Mouse (Mus musculus) forebrain, embryonic 10.5 days (tissue): ENCODE measurements around the gene Lmna. TPM values are rescaled to one million over a fixed set of nuclear protein-coding genes. Genes with fewer than 3 reads are reported as not detected.

ENCODE experiments used
- DNase-seq: peaks from one replicate; pipeline ENCODE4 v3.0.0-alpha.2; 2017; ENCODE audit warnings: low spot score; ENCODE audit errors: extremely low spot score
- H3K27ac ChIP-seq: fragments of 300-500 bp; sonication (generic); 2 replicates; pipeline ENCODE4 v1.5.1; 2016; ENCODE audit warnings: mild to moderate bottlenecking
- H3K27me3 ChIP-seq: fragments of 300-500 bp; sonication (generic); 2 replicates; pipeline ENCODE4 v1.6.1; 2016; ENCODE audit warnings: mild to moderate bottlenecking; ENCODE audit not compliant: poor library complexity, severe bottlenecking
- H3K36me3 ChIP-seq: fragments of 300-500 bp; sonication (generic); replicated peaks from 2 replicates; pipeline ENCODE4 v1.6.1; 2016; ENCODE audit warnings: mild to moderate bottlenecking, moderate library complexity
- H3K4me1 ChIP-seq: fragments of 300-500 bp; sonication (generic); 2 replicates; pipeline ENCODE4 v1.6.1; 2016
- H3K4me3 ChIP-seq: fragments of 300-500 bp; sonication (generic); 2 replicates; pipeline ENCODE4 v1.5.1; 2016; ENCODE audit warnings: mild to moderate bottlenecking, moderate library complexity
- H3K9me3 ChIP-seq: fragments of 300-500 bp; sonication (generic); 2 replicates; pipeline ENCODE4 v1.6.1; 2016; ENCODE audit warnings: mild to moderate bottlenecking, moderate library complexity
- WGBS: fragments of 180-500 bp; shearing (Covaris S2); methylation state at CpG from one replicate; pipeline ENCODE4 v1.1.7; 2016; 5-methylcytosine and 5-hydroxymethylcytosine counted together
- polyA plus RNA-seq: library from polyadenylated mRNA; unstranded; fragments of >200 nt; fragmentation: Nextera tagmentation; extraction: Ambion mirVana; gene quantifications from 2 replicates; pipeline ENCODE4 v1.2.1, GENCODE M21; 2016

Gene Lmna
- polyA plus RNA-seq, 1 experiment from 2014 or later = 11.6 TPM

DNA sequence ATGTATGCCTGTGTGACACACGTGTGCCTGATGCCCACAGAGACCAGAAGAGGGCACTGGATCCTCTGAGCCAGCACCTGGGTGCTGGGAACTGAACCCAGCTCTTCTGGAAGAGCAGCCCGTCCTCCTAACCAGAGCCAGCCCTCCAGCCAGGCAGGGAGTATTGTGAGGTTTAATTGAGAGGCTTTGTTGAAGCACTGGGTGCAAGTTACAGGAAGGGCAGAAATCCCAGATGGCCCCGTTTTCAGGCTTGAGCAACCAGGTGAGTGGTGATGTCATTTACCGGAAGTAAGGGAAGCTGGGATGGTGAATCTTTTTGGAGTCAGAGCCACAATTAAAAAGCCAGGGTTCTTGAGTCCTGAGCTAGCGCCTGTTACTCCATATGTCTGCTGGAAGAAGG lies 15.3 kb upstream of the Lmna start:
- Histone ChIP-seq H3K27me3 (no peaks in the 10 kb centered on the region), H3K9me3 (no peaks in the 10 kb centered on the region), H3K4me1 (peaks cover 54% of the 10 kb centered on the region), H3K36me3 (peaks cover 38% of the 10 kb centered on the region), H3K27ac (no peak overlapping the region), H3K4me3 (no peak overlapping the region)
- WGBS = 91% methylated on average over 5 of the region's 5 CpGs
- DNase-seq = no peak

DNA sequence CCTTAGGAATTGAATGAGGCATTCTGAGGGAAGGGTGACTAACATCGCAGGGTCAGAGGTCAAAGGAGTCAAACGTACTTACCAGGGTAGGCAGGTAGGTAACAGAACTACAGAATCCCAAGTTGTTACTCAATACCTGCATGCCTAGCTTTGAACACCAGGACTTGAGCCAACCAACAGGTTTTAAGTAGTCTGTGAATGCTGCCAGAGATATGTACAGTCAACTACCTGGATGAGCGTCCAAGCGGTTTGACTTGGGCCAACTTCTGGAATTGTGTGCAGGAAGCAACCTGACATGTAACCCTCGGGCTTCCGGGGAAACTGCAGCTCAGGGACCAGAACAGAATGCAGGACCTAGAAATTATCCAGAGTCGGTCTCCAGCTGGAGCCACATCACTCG lies 13.3 kb upstream of the Lmna start:
- H3K27ac ChIP-seq = no peak overlapping the region
- H3K4me1 ChIP-seq = peaks cover 34% of the 10 kb centered on the region
- no peaks in the 10 kb centered on the region for H3K27me3 ChIP-seq
- H3K36me3 ChIP-seq = peaks cover 38% of the 10 kb centered on the region
- WGBS = 91% methylated on average over 8 of the region's 8 CpGs
- H3K4me3 ChIP-seq = no peak overlapping the region
- H3K9me3 ChIP-seq = no peaks in the 10 kb centered on the region
- no peak for DNase-seq

DNA sequence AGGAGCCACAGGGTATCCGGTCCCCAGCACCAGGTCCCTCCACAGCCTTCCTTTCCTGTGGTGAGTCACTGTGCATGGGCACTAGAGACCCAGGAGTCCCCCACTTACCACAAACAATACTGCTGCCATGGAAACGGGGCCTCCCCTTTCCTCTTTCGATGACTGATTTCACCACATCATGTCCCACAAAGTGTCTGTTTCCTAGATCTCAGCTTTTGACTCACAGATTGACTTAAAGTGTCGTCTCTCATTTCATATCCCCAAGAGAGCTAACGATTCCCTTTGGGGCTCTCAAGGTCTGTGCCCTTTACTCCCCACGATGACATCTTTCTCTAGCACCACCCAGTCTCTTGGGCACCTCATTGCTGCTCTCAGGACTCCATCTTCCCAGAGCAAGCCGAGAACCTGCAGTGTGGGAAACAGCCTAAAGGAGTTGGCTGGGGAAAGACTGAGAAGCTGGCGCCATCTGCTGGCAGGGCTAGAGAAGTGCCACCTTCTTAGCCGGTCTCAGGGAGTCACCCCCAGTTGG lies 12.1 kb upstream of the Lmna start:
- 42% methylated on average over 9 of the region's 9 CpGs for WGBS
- Histone ChIP-seq H3K27ac (no peak overlapping the region), H3K9me3 (no peaks in the 10 kb centered on the region), H3K4me1 (peaks cover 22% of the 10 kb centered on the region), H3K27me3 (no peaks in the 10 kb centered on the region), H3K4me3 (no peak overlapping the region), H3K36me3 (peaks cover 33% of the 10 kb centered on the region)
- DNase-seq = peak; percentile 74

DNA sequence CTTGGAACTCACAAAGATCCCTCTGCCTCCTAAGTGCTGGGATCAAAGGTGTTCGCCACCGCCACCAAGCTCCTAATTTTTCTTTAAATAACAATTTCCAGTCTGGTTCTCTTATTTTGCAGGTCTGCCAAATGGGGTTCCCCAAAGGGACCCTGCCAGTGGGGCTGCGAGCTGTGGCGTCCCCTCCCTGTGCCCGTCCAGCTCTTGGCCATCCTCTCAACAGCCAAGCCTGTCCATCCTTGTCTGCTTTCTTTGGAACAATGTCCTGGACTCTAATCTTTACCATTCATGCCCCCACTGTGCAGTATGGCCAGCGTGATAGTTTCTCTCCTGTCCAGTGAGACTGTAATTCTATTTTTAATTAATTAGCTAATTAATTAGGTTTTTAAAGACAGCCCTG lies 11.4 kb upstream of the Lmna start:
- no peak overlapping the region for H3K27ac ChIP-seq
- peaks cover 33% of the 10 kb centered on the region for H3K36me3 ChIP-seq
- 93% methylated on average over 6 of the region's 6 CpGs for WGBS
- no peaks in the 10 kb centered on the region for H3K27me3 ChIP-seq
- H3K4me1 ChIP-seq = peaks cover 15% of the 10 kb centered on the region
- no peaks in the 10 kb centered on the region for H3K9me3 ChIP-seq
- H3K4me3 ChIP-seq = no peak overlapping the region
- no peak for DNase-seq

DNA sequence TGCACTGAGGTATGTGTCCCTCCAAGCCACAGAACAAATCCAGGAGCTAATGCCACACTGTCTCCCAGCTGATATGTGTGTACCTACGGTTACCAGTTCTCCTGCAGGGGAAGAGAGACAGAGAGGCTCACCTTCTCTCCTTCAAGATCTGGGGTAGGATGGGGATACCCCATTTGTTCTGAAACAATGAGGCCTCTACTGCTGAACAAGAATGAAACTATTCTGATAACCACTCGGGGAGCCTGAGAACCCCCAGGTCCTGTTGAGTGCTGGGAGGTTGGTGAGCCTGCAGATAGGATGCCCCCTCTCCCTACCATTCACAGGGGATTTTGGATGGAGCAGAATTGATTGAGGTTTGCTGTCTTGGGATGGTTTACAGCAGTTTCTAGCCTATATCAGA lies 10.3 kb upstream of the Lmna start:
- Histone ChIP-seq H3K4me1 (peaks cover 7% of the 10 kb centered on the region), H3K4me3 (no peak overlapping the region), H3K27me3 (no peaks in the 10 kb centered on the region), H3K27ac (no peak overlapping the region), H3K36me3 (peaks cover 28% of the 10 kb centered on the region), H3K9me3 (no peaks in the 10 kb centered on the region)
- WGBS = 89% methylated on average over 2 of the region's 2 CpGs
- no peak for DNase-seq

DNA sequence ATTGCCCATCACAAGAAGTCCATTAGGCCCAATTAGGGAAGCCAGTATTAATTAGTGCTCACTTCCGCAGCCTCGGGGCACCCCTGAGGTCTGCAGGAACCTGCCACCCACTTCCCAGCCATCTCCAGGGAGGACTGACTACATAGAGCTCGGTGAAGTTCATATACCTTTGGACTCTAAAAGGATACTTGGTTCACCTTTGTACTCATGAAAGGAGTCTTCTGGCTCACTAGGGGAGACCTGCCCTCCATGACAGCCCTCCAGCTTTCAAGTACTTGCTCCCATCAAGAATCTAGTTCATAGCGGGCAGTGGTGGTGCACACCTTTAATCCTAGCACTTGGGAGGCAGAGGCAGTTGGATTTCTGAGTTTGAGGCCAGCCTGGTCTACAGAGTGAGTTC lies 8.7 kb upstream of the Lmna start:
- peaks cover 19% of the 10 kb centered on the region for H3K4me1 ChIP-seq
- 89% methylated on average over 4 of the region's 4 CpGs for WGBS
- DNase-seq = no peak

DNA sequence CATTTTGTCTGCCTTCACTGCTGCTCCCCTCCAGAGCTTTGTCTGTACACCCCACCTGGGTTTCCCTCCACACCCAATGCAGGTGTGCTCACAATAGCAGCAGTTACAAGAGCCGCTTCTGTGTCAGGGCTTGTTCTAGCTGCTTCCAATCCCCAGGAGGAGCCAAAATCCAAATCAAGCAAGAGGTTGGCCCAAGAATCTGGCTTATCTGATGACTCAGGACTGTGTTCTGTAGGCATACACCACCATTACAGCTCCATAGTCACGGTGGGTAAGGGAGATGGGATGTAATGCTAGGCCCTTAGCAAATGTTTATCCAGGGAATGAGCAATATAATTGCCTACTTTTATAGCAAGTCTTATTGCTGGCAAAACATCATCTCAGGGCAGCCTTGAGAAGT lies 6.7 kb upstream of the Lmna start:
- H3K9me3 ChIP-seq = no peaks in the 10 kb centered on the region

More for the DNA sequence above, 8.7 kb upstream of the Lmna start:
- Histone ChIP-seq H3K27ac (no peak overlapping the region), H3K4me3 (no peak overlapping the region), H3K36me3 (peaks cover 11% of the 10 kb centered on the region), H3K27me3 (no peaks in the 10 kb centered on the region), H3K9me3 (no peaks in the 10 kb centered on the region)

DNA sequence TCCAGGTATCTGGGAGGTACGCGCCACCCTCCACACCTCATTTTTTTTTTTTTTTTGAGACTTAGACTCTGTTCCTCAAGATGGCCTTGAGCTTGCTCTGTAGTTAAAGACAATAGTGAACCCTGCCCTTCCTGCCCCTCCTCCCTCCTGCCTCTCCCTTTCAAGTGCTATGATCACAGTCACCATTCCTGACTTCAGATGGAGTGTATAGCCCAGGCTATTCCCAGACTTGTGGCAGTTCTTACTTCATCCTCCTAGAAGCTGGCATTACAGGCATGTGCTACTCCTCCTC lies 5.3 kb upstream of the Lmna start:
- Histone ChIP-seq H3K4me1 (peaks cover 46% of the 10 kb centered on the region), H3K4me3 (no peak overlapping the region), H3K9me3 (no peaks in the 10 kb centered on the region), H3K27me3 (no peaks in the 10 kb centered on the region), H3K36me3 (no peaks in the 10 kb centered on the region), H3K27ac (no peak overlapping the region)
- DNase-seq = no peak
- 95% methylated on average over 2 of the region's 2 CpGs for WGBS

More for the DNA sequence above, 6.7 kb upstream of the Lmna start:
- Histone ChIP-seq H3K36me3 (no peaks in the 10 kb centered on the region), H3K27me3 (no peaks in the 10 kb centered on the region), H3K27ac (no peak overlapping the region), H3K4me3 (no peak overlapping the region), H3K4me1 (peaks cover 32% of the 10 kb centered on the region)
- WGBS = 92% methylated on average over 2 of the region's 2 CpGs
- DNase-seq = no peak

DNA sequence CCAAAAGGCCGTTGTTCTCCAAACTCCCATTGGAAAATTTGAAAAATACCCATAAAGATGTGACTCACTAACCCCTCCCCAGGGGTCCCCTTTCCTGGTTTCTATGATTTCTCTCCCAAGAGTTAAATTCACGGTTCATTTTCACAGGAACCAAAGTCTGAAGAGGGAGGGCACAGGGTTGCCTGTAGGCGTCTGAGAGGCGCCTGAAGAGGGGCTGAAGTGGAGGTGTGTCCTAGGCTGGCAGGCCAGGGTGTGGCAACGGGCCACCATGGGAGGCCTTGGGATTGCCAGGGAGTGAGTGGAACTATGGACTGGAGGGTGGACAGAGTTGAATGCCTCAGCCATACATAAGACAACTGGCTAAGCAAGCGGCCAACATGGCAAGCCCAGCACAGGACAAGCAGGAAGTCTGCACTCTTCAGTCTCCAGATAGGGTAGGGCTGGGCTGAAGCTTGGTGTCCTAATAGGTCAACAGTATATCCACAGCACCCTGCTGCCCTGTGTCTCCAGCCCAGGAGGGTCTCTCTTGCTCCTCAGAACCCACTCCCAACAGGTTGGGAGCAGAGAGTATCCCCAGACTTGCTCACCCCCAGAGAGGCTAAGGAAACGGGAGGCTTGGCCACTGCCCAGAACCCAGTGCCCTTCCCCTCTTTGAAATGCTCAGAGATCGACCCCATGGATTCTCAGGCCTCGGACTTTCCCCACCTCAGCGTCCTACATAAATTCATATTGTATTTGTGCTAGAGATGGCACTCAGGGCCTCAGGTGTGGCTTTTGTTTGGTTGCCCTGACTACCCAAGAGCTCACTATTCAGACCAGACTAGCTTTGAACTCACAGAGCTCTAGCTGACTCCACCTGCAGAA lies 4.7 kb upstream of the Lmna start:
- Histone ChIP-seq H3K27ac (peak overlapping the region; percentile 40; the same call in 1 of the 2 replicates), H3K4me3 (no peak overlapping the region; the same call in 1 of the 2 replicates), H3K4me1 (peaks cover 52% of the 10 kb centered on the region), H3K36me3 (no peaks in the 10 kb centered on the region), H3K9me3 (no peaks in the 10 kb centered on the region), H3K27me3 (no peaks in the 10 kb centered on the region)
- no peak for DNase-seq
- 85% methylated on average over 10 of the region's 10 CpGs for WGBS

DNA sequence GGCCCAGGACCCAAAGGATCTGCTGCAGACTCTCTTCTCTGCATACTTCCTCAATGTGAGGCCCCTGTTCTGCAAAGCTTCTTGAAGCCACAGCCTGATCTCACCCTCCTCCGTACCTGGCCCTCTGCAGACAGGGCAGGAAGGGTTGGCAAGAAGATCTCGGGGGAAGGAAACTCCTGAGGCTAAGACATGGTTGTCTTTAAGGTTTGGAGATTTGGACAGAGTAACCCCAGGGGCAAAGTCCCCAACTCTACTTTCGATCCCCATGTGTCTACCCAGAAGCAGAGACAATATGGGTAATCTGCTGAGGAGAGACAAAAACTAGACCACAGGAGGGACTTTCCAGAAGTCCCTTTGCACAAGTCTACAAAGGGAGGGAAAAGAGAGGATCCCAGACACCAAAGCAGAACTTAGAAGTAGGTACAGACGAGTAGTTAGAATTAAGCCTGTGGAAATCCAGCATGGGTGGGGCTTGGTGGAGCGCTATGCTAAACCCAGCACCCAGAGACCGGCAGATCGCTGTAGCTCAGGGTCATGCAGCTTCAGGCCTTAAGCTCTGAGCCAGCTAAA lies 3.9 kb upstream of the Lmna start:
- WGBS = 87% methylated on average over 7 of the region's 7 CpGs
- DNase-seq = no peak
- Histone ChIP-seq H3K36me3 (no peaks in the 10 kb centered on the region), H3K4me3 (no peak overlapping the region), H3K27ac (no peak overlapping the region; the same call in 1 of the 2 replicates), H3K9me3 (no peaks in the 10 kb centered on the region), H3K4me1 (peaks cover 57% of the 10 kb centered on the region), H3K27me3 (no peaks in the 10 kb centered on the region)

DNA sequence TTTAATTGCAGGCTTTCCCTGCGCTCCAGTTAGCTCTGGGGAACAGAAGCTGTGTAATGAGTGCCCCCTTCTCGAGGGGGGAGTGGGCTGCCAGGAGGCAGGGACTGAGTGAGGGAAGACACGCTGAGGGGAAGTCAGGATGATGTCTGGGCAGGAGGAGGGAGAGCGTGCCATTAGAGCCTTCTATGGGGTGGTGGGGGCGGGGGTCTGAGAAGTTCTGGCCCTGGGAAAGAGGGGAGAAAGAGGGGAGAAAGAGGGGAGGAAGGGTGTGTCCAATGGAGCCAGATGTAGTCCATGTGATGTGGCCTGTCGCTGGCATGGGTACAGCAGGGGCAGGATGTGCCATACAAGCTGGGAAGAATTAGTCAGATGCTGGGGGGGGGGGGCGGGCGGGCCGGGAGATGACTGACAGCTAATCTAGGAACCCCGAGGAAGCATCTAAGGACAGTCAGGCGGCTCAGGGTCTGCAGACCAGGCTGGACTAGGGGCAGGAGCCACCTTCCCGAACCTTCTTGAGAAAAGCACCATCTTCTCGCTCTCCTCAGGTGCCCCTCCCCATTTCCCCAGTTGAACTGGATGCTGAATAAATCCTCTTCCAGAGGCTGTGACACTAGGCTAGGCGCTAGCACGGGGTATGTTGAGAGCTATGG lies 3.3 kb upstream of the Lmna start:
- 53% methylated on average over 15 of the region's 15 CpGs for WGBS
- Histone ChIP-seq H3K9me3 (no peaks in the 10 kb centered on the region), H3K27me3 (no peaks in the 10 kb centered on the region), H3K27ac (peak overlapping the region; percentile 86), H3K4me3 (peak overlapping the region; percentile 5; the same call in 1 of the 2 replicates), H3K4me1 (peaks cover 57% of the 10 kb centered on the region), H3K36me3 (no peaks in the 10 kb centered on the region)
- no peak for DNase-seq

DNA sequence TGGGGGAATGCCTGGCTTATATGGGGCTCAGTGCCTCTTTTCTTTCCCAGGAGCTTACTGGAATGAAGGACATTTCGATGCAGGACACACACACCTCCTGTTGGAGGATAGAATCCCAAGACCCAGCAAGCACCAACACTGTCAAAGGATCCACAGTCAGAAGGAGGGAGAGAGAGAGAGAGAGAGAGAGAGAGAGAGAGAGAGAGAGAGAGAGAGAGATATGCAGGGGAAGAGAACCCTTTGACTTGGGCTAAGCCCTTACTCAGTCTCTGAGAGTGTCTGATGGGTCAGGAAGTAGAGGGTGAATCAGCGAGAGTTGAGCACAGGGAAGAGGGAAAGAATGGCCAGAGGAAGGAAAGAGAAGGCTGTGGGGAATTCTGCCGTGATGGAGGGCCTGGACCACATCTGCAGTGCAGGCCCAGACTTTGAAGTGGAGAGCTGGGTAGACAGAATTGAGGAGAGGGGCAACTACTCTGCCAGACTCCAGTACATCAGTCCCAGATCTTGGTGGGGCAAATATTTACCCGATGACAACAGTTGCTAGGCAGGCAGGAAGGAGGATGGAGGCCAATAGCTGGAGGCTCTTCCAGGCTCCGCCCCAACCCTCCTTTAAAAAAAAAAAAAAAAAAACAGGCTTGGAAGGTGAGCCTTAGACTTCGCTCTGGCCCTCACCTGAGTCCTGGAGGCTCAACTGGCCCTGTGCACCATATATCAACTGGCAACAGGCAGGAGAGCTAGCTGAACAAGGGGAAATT lies 2.6 kb upstream of the Lmna start:
- WGBS = 45% methylated on average over 6 of the region's 6 CpGs
- H3K4me3 ChIP-seq = peak overlapping the region; percentile 5; the same call in 1 of the 2 replicates
- DNase-seq = no peak
- no peaks in the 10 kb centered on the region; the same call in 1 of the 2 replicates for H3K27me3 ChIP-seq
- H3K9me3 ChIP-seq = no peaks in the 10 kb centered on the region
- peak overlapping the region; percentile 86 for H3K27ac ChIP-seq
- no peaks in the 10 kb centered on the region for H3K36me3 ChIP-seq
- peaks cover 57% of the 10 kb centered on the region for H3K4me1 ChIP-seq
